Mouse (Mus musculus): ENCODE measurements around the gene Asb18. TPM values are rescaled to one million over a fixed set of nuclear protein-coding genes. Genes with fewer than 3 reads are reported as not detected.
A peak's percentile ranks its signal among the peaks of the same experiment; 100 is the strongest.

Asb18 gene
- polyA plus RNA-seq (2015; fragmentation: Nextera tagmentation; extraction: Ambion mirVana), result 0.34 and 0.37 TPM in 2 replicates

- 80% methylated on average over 5 of the region's 5 CpGs for WGBS
- Histone ChIP-seq H3K4me2 (replicated peaks) (no peak within 1 kb of the TSS), H3K36me3 (no peaks in the 10 kb centered on the region), H3K4me3 (replicated peaks) (no peak within 1 kb of the TSS), H3K27me3 (no peaks in the 10 kb centered on the region), H3K27ac (no peak within 1 kb of the TSS), H3K4me1 (replicated peaks) (no peaks in the 10 kb centered on the region), H3K9ac (replicated peaks) (no peak within 1 kb of the TSS), H3K9me3 (no peaks in the 10 kb centered on the region)
- no peak for ATAC-seq
Observed at GRCm38 (mm10) chr1:90014446-90014845, at the start of gene Asb18. TSS of gene Asb18 (minus strand) at chr1:90014666.

- no peak overlapping the region for H3K4me3 ChIP-seq (replicated peaks)
- ATAC-seq, result peak; percentile 86
- 21% methylated on average over 7 of the region's 7 CpGs for WGBS
- H3K9ac ChIP-seq (replicated peaks), result no peak overlapping the region
- no peaks in the 10 kb centered on the region for H3K9me3 ChIP-seq
- H3K27me3 ChIP-seq, result 0 out of 2 replicates have a peak, but pooled peaks cover 2% of the 10 kb centered on the region
- no peak overlapping the region for H3K27ac ChIP-seq
- H3K4me1 ChIP-seq (replicated peaks), result no peaks in the 10 kb centered on the region
- H3K36me3 ChIP-seq, result no peaks in the 10 kb centered on the region
- no peak overlapping the region for H3K4me2 ChIP-seq (replicated peaks)
Observed at GRCm38 (mm10) chr1:90060599-90060998, 46.1 kb upstream of the Asb18 start.

GRCm38 (mm10) chr1:90060054-90060453 is 45.6 kb upstream of the Asb18 start:
- Histone ChIP-seq H3K9ac (replicated peaks) (no peak overlapping the region), H3K4me2 (replicated peaks) (no peak overlapping the region), H3K36me3 (no peaks in the 10 kb centered on the region), H3K27me3 (0 out of 2 replicates have a peak, but pooled peaks cover 2% of the 10 kb centered on the region), H3K27ac (no peak overlapping the region), H3K4me3 (replicated peaks) (no peak overlapping the region), H3K4me1 (replicated peaks) (no peaks in the 10 kb centered on the region), H3K9me3 (no peaks in the 10 kb centered on the region)
- 55% methylated on average over 3 of the region's 3 CpGs for WGBS
- ATAC-seq, result no peak

GRCm38 (mm10) chr1:90054991-90055390 is 40.5 kb upstream of the Asb18 start:
- no peak overlapping the region for H3K27ac ChIP-seq
- no peak overlapping the region for H3K4me2 ChIP-seq (replicated peaks)
- H3K9me3 ChIP-seq, result no peaks in the 10 kb centered on the region
- no peak for ATAC-seq
- 0 out of 2 replicates have a peak, but pooled peaks cover 2% of the 10 kb centered on the region for H3K27me3 ChIP-seq
- no peak overlapping the region for H3K9ac ChIP-seq (replicated peaks)
- H3K36me3 ChIP-seq, result no peaks in the 10 kb centered on the region
- WGBS, result 89% methylated on average over 4 of the region's 4 CpGs
- H3K4me3 ChIP-seq (replicated peaks), result no peak overlapping the region
- peaks cover 7% of the 10 kb centered on the region; the same call in 1 of the 2 replicates for H3K4me1 ChIP-seq (replicated peaks)

GRCm38 (mm10) chr1:90051347-90051746 is 36.9 kb upstream of the Asb18 start:
- Histone ChIP-seq H3K9me3 (no peaks in the 10 kb centered on the region), H3K27me3 (no peaks in the 10 kb centered on the region), H3K4me3 (replicated peaks) (no peak overlapping the region), H3K36me3 (no peaks in the 10 kb centered on the region), H3K9ac (replicated peaks) (no peak overlapping the region), H3K4me2 (replicated peaks) (no peak overlapping the region), H3K27ac (no peak overlapping the region), H3K4me1 (replicated peaks) (peaks cover 11% of the 10 kb centered on the region)
- WGBS, result 34% methylated on average over 5 of the region's 5 CpGs
- no peak for ATAC-seq

GRCm38 (mm10) chr1:90050046-90050739 is 35.7 kb upstream of the Asb18 start:
- Histone ChIP-seq H3K36me3 (no peaks in the 10 kb centered on the region), H3K4me3 (replicated peaks) (no peak overlapping the region), H3K9ac (replicated peaks) (no peak overlapping the region), H3K4me1 (replicated peaks) (peaks cover 14% of the 10 kb centered on the region), H3K4me2 (replicated peaks) (no peak overlapping the region), H3K9me3 (no peaks in the 10 kb centered on the region), H3K27ac (peak overlapping the region; percentile 10; the same call in 1 of the 2 replicates), H3K27me3 (no peaks in the 10 kb centered on the region)
- WGBS, result 58% methylated on average over 20 of the region's 20 CpGs
- peak; percentile 57; the same call in 1 of the 2 replicates for ATAC-seq

GRCm38 (mm10) chr1:90028305-90028704 is 13.8 kb upstream of the Asb18 start:
- Histone ChIP-seq H3K27me3 (no peaks in the 10 kb centered on the region), H3K27ac (no peak overlapping the region), H3K4me1 (replicated peaks) (no peaks in the 10 kb centered on the region), H3K4me2 (replicated peaks) (no peak overlapping the region), H3K36me3 (no peaks in the 10 kb centered on the region), H3K9ac (replicated peaks) (no peak overlapping the region), H3K9me3 (no peaks in the 10 kb centered on the region), H3K4me3 (replicated peaks) (no peak overlapping the region)
- no peak for ATAC-seq
- WGBS, result 78% methylated on average over 2 of the region's 2 CpGs

- H3K4me1 ChIP-seq (replicated peaks), result no peaks in the 10 kb centered on the region
- 26% methylated on average over 3 of the region's 3 CpGs for WGBS
- ATAC-seq, result no peak
Observed at GRCm38 (mm10) chr1:90026945-90027344, 12.5 kb upstream of the Asb18 start.

GRCm38 (mm10) chr1:90020336-90020735 is 5.9 kb upstream of the Asb18 start:
- no peaks in the 10 kb centered on the region for H3K9me3 ChIP-seq
- H3K27ac ChIP-seq, result no peak overlapping the region
- no peaks in the 10 kb centered on the region for H3K27me3 ChIP-seq
- WGBS, result 87% methylated on average over 5 of the region's 5 CpGs
- no peaks in the 10 kb centered on the region for H3K4me1 ChIP-seq (replicated peaks)
- H3K9ac ChIP-seq (replicated peaks), result no peak overlapping the region
- no peaks in the 10 kb centered on the region for H3K36me3 ChIP-seq
- no peak overlapping the region for H3K4me3 ChIP-seq (replicated peaks)
- no peak overlapping the region for H3K4me2 ChIP-seq (replicated peaks)
- no peak for ATAC-seq

More at GRCm38 (mm10) chr1:90026945-90027344, 12.5 kb upstream of the Asb18 start:
- Histone ChIP-seq H3K9ac (replicated peaks) (no peak overlapping the region), H3K27ac (no peak overlapping the region), H3K9me3 (no peaks in the 10 kb centered on the region), H3K4me2 (replicated peaks) (no peak overlapping the region), H3K36me3 (no peaks in the 10 kb centered on the region), H3K4me3 (replicated peaks) (no peak overlapping the region), H3K27me3 (no peaks in the 10 kb centered on the region)

- H3K27ac ChIP-seq, result no peak overlapping the region
- H3K9ac ChIP-seq (replicated peaks), result no peak overlapping the region
- H3K4me1 ChIP-seq (replicated peaks), result no peaks in the 10 kb centered on the region
- no peak overlapping the region for H3K4me3 ChIP-seq (replicated peaks)
- H3K9me3 ChIP-seq, result no peaks in the 10 kb centered on the region
- WGBS, result 84% methylated on average over 6 of the region's 6 CpGs
- H3K27me3 ChIP-seq, result no peaks in the 10 kb centered on the region
- no peak for ATAC-seq
- no peak overlapping the region for H3K4me2 ChIP-seq (replicated peaks)
- H3K36me3 ChIP-seq, result no peaks in the 10 kb centered on the region
Observed at GRCm38 (mm10) chr1:90018071-90018470, 3.6 kb upstream of the Asb18 start.

- Histone ChIP-seq H3K27me3 (0 out of 2 replicates have a peak, but pooled peaks cover 2% of the 10 kb centered on the region), H3K9ac (replicated peaks) (no peak overlapping the region), H3K27ac (no peak overlapping the region), H3K4me3 (replicated peaks) (no peak overlapping the region), H3K4me2 (replicated peaks) (no peak overlapping the region), H3K36me3 (no peaks in the 10 kb centered on the region), H3K4me1 (replicated peaks) (no peaks in the 10 kb centered on the region), H3K9me3 (no peaks in the 10 kb centered on the region)
- WGBS, result 84% methylated on average over 5 of the region's 5 CpGs
- no peak for ATAC-seq
Observed at GRCm38 (mm10) chr1:90013273-90013672, 1.2 kb downstream of the Asb18 start.

GRCm38 (mm10) chr1:90012850-90013249 is 1.6 kb downstream of the Asb18 start:
- 69% methylated on average over 7 of the region's 7 CpGs for WGBS

More at GRCm38 (mm10) chr1:90012850-90013249, 1.6 kb downstream of the Asb18 start:
- Histone ChIP-seq H3K4me3 (replicated peaks) (no peak overlapping the region), H3K36me3 (no peaks in the 10 kb centered on the region), H3K9ac (replicated peaks) (no peak overlapping the region), H3K9me3 (no peaks in the 10 kb centered on the region), H3K4me2 (replicated peaks) (no peak overlapping the region), H3K27ac (no peak overlapping the region), H3K4me1 (replicated peaks) (no peaks in the 10 kb centered on the region), H3K27me3 (0 out of 2 replicates have a peak, but pooled peaks cover 5% of the 10 kb centered on the region)
- ATAC-seq, result no peak
